ENCODE assay signal across 13 mouse cellular contexts in genomic region chr2:125282334-125283206, GRCm38 (mm10). TPM values are rescaled to one million over a fixed set of nuclear protein-coding genes. Genes with fewer than 3 reads are reported as not detected.
DNase-seq lines count a peak whose midpoint lies in the region; ATAC-seq lines count a peak whose summit lies in the region.
"Had no signal": no experiment of that assay in that cellular context is flagged by ENCODE, and none has a peak within 500 bp of the region (broad histone marks: within the 10 kb centered on the region; RNA-seq: fewer than 3 reads in every experiment).

No protein-coding gene starts in this region.

- H3K36me3 ChIP-seq in forebrain, embryonic 11.5 days (ENCODE audit: control insufficient read depth, insufficient read depth, low read length) = no peaks in the 10 kb centered on the region
- H3K36me3 ChIP-seq in forebrain, embryonic 14.5 days (ENCODE audit: control insufficient read depth, insufficient read depth, low read length) = no peaks in the 10 kb centered on the region
- H3K36me3 ChIP-seq in limb, embryonic 12.5 days = no peaks in the 10 kb centered on the region
- no peaks in the 10 kb centered on the region for H3K36me3 ChIP-seq in limb, embryonic 10.5 days
- no peaks in the 10 kb centered on the region for H3K36me3 ChIP-seq in embryonic facial prominence, embryonic 11.5 days (replicated peaks; ENCODE audit: control insufficient read depth, insufficient read depth, low read depth, low read length)
- H3K36me3 ChIP-seq in megakaryocyte, embryonic 14.5 days (replicated peaks; ENCODE audit: low read length) = no peaks in the 10 kb centered on the region

- no peak for ATAC-seq in forebrain, embryonic 11.5 days (replicated peaks; ENCODE audit: low FRiP score)
- ATAC-seq in forebrain, embryonic 14.5 days = no peak
- no peak for ATAC-seq in limb, embryonic 12.5 days (ENCODE audit: insufficient number of reproducible peaks, insufficient read depth, low FRiP score, low TSS enrichment, low read depth)
- ATAC-seq in embryonic facial prominence, embryonic 11.5 days (replicated peaks; ENCODE audit: insufficient number of reproducible peaks, low FRiP score, low TSS enrichment, low read depth) = no peak

- no peaks in the 10 kb centered on the region for H3K4me1 ChIP-seq in forebrain, embryonic 11.5 days (replicated peaks; ENCODE audit: control insufficient read depth, insufficient read depth, low read length)
- no peaks in the 10 kb centered on the region for H3K4me1 ChIP-seq in forebrain, embryonic 14.5 days (ENCODE audit: control insufficient read depth, insufficient read depth, low read length)
- H3K4me1 ChIP-seq in limb, embryonic 12.5 days (replicated peaks) = peaks cover 7% of the 10 kb centered on the region; the same call in 1 of the 2 replicates
- peaks cover 7% of the 10 kb centered on the region for H3K4me1 ChIP-seq in limb, embryonic 10.5 days
- H3K4me1 ChIP-seq in embryonic facial prominence, embryonic 11.5 days (ENCODE audit: control insufficient read depth, insufficient read depth, low read length) = no peaks in the 10 kb centered on the region; the same call in 1 of the 2 replicates
- peaks cover 11% of the 10 kb centered on the region for H3K4me1 ChIP-seq in megakaryocyte, embryonic 14.5 days

- WGBS in forebrain, embryonic 11.5 days = 86% methylated on average over 14 of the region's 14 CpGs
- 88% methylated on average over 14 of the region's 14 CpGs for WGBS in forebrain, embryonic 14.5 days
- WGBS in limb, embryonic 12.5 days = 48% methylated on average over 14 of the region's 14 CpGs
- 71% methylated on average over 14 of the region's 14 CpGs for WGBS in limb, embryonic 10.5 days
- 50% methylated on average over 14 of the region's 14 CpGs for WGBS in embryonic facial prominence, embryonic 11.5 days

- no peaks in the 10 kb centered on the region for H3K27me3 ChIP-seq in forebrain, embryonic 11.5 days (ENCODE audit: control insufficient read depth, insufficient read depth, low read length)
- no peaks in the 10 kb centered on the region for H3K27me3 ChIP-seq in forebrain, embryonic 14.5 days (replicated peaks; ENCODE audit: control insufficient read depth, insufficient read depth, low read length)
- H3K27me3 ChIP-seq in limb, embryonic 12.5 days = no peaks in the 10 kb centered on the region; the same call in 1 of the 2 replicates
- H3K27me3 ChIP-seq in limb, embryonic 10.5 days (ENCODE audit: low read depth, poor library complexity, severe bottlenecking) = no peaks in the 10 kb centered on the region
- no peaks in the 10 kb centered on the region for H3K27me3 ChIP-seq in embryonic facial prominence, embryonic 11.5 days (ENCODE audit: control insufficient read depth, insufficient read depth, low read length)
- H3K27me3 ChIP-seq in megakaryocyte, embryonic 14.5 days (replicated peaks) = peaks cover 58% of the 10 kb centered on the region

- H3K9ac ChIP-seq in forebrain, embryonic 11.5 days (ENCODE audit: low read length) = no peak overlapping the region
- no peak overlapping the region for H3K9ac ChIP-seq in forebrain, embryonic 14.5 days (ENCODE audit: low read length)
- no peak overlapping the region for H3K9ac ChIP-seq in limb, embryonic 12.5 days (replicated peaks)
- H3K9ac ChIP-seq in embryonic facial prominence, embryonic 11.5 days (replicated peaks; ENCODE audit: low read length) = no peak overlapping the region

- no peak overlapping the region for H3K27ac ChIP-seq in forebrain, embryonic 11.5 days (ENCODE audit: low read depth, low read length)
- H3K27ac ChIP-seq in forebrain, embryonic 14.5 days (ENCODE audit: low read depth, low read length) = no peak overlapping the region
- no peak overlapping the region for H3K27ac ChIP-seq in limb, embryonic 12.5 days
- H3K27ac ChIP-seq in limb, embryonic 10.5 days = no peak overlapping the region
- no peak overlapping the region for H3K27ac ChIP-seq in embryonic facial prominence, embryonic 11.5 days (replicated peaks; ENCODE audit: low read depth, low read length)

- H3K4me2 ChIP-seq in forebrain, embryonic 11.5 days (ENCODE audit: low read depth, low read length, severe bottlenecking) = no peak overlapping the region
- no peak overlapping the region for H3K4me2 ChIP-seq in forebrain, embryonic 14.5 days (ENCODE audit: low read length)
- peak overlapping the region; percentile 26 for H3K4me2 ChIP-seq in limb, embryonic 12.5 days
- no peak overlapping the region for H3K4me2 ChIP-seq in embryonic facial prominence, embryonic 11.5 days (ENCODE audit: low read depth, low read length)

- peak; percentile 42 for DNase-seq in forebrain, embryonic 11.5 days (ENCODE audit: low spot score)
- DNase-seq in forebrain, embryonic 14.5 days (ENCODE audit: low spot score) = no peak
- no peak for DNase-seq in limb, embryonic 10.5 days (ENCODE audit: low spot score)
- peak; percentile 44 for DNase-seq in embryonic facial prominence, embryonic 11.5 days (ENCODE audit: low spot score)
- no peak for DNase-seq in ovary, postnatal 10 days (ENCODE audit: low spot score)
- no peak for DNase-seq in adrenal gland, adult 18-20 months (ENCODE audit: low spot score in 2 of 2)
- DNase-seq: adrenal gland, postnatal 10 days; cerebellum, adult 8-10 months; layer of hippocampus, adult 9-11 months; thymus, postnatal 14 days had no signal

- no peaks in the 10 kb centered on the region for H3K9me3 ChIP-seq in forebrain, embryonic 11.5 days (ENCODE audit: control insufficient read depth, low read length)
- H3K9me3 ChIP-seq in forebrain, embryonic 14.5 days (replicated peaks; ENCODE audit: control insufficient read depth, low read length) = no peaks in the 10 kb centered on the region
- H3K9me3 ChIP-seq in limb, embryonic 12.5 days = no peaks in the 10 kb centered on the region
- H3K9me3 ChIP-seq in limb, embryonic 10.5 days (replicated peaks) = no peaks in the 10 kb centered on the region
- H3K9me3 ChIP-seq in embryonic facial prominence, embryonic 11.5 days (replicated peaks; ENCODE audit: control insufficient read depth, low read length) = no peaks in the 10 kb centered on the region
- 0 out of 2 replicates have a peak, but pooled peaks cover 3% of the 10 kb centered on the region for H3K9me3 ChIP-seq in megakaryocyte, embryonic 14.5 days

- H3K4me3 ChIP-seq in forebrain, embryonic 11.5 days (ENCODE audit: low read depth, low read length) = no peak overlapping the region
- no peak overlapping the region for H3K4me3 ChIP-seq in forebrain, embryonic 14.5 days (ENCODE audit: low read depth, low read length)
- H3K4me3 ChIP-seq in limb, embryonic 12.5 days (replicated peaks) = no peak overlapping the region
- H3K4me3 ChIP-seq in limb, embryonic 10.5 days = no peak overlapping the region
- H3K4me3 ChIP-seq in embryonic facial prominence, embryonic 11.5 days (ENCODE audit: low read depth, low read length) = no peak overlapping the region
- peak overlapping the region; percentile 81 for H3K4me3 ChIP-seq in megakaryocyte, embryonic 14.5 days (replicated peaks)
- H3K4me3 ChIP-seq: erythroblast, embryonic 14.5 days had no signal

RNA-seq across cellular contexts. Expression of gene Dut, which starts 35.6 kb away (rescaled TPM):
- 270 and 288 TPM in 2 replicates for polyA plus RNA-seq in forebrain, embryonic 11.5 days (2014; fragmentation: Nextera tagmentation; extraction: Ambion mirVana)
- 127 and 151 TPM in 2 replicates for polyA plus RNA-seq in forebrain, embryonic 14.5 days (2014; fragmentation: Nextera tagmentation; extraction: Ambion mirVana)
- 180 and 191 TPM in 2 replicates for polyA plus RNA-seq in limb, embryonic 12.5 days (2016; fragmentation: Nextera tagmentation; extraction: Ambion mirVana)
- polyA plus RNA-seq in limb, embryonic 10.5 days (2016; fragmentation: Nextera tagmentation; extraction: Ambion mirVana) = 257 and 309 TPM in 2 replicates
- polyA plus RNA-seq in embryonic facial prominence, embryonic 11.5 days (2014; fragmentation: Nextera tagmentation; extraction: Ambion mirVana) = 230 and 235 TPM in 2 replicates
- 61.0 and 87.0 TPM in 2 replicates for polyA plus RNA-seq in megakaryocyte, embryonic 14.5 days (2012; ENCODE audit: insufficient read depth, low replicate concordance)
- 10 to 100 TPM; 15.1 to 22.6 TPM for total RNA-seq in adrenal gland, adult 18-20 months (2021)

Comparison
In these comparisons a context has a peak if more than half of its experiments do, and no peak if none do; other contexts are left out.
1. DNase-seq: peak in forebrain, embryonic 11.5 days (single experiment) and embryonic facial prominence, embryonic 11.5 days (single experiment); none in forebrain, embryonic 14.5 days (single experiment), limb, embryonic 10.5 days (single experiment), ovary, postnatal 10 days (single experiment) and adrenal gland, adult 18-20 months (0 of 2).